Mouse (Mus musculus): ENCODE data around the gene Tubgcp6. TPM values are rescaled to one million over a fixed set of nuclear protein-coding genes. Genes with fewer than 3 reads are reported as not detected.

The Tubgcp6 gene
- polyA plus RNA-seq (2016; fragmentation: Nextera tagmentation; extraction: Ambion mirVana): 15.4 and 17.1 TPM in 2 replicates

GRCm38 (mm10) chr15:89122649-89123366 is at the start of gene Tubgcp6:
Tubgcp6 (minus strand) TSS chr15:89123112.
- Histone ChIP-seq H3K9me3 (no peaks in the 10 kb centered on the region), H3K27me3 (ENCODE audit: insufficient read depth, poor library complexity, severe bottlenecking) (no peaks in the 10 kb centered on the region), H3K4me1 (peaks cover 40% of the 10 kb centered on the region), H3K4me3 (peak within 1 kb of the TSS; percentile 89), H3K27ac (peak within 1 kb of the TSS; percentile 92), H3K36me3 (peaks cover 37% of the 10 kb centered on the region)
- peak; percentile 97 for DNase-seq (ENCODE audit: low spot score)
- under 1% methylated on average over 47 of the region's 47 CpGs for WGBS

DNA sequence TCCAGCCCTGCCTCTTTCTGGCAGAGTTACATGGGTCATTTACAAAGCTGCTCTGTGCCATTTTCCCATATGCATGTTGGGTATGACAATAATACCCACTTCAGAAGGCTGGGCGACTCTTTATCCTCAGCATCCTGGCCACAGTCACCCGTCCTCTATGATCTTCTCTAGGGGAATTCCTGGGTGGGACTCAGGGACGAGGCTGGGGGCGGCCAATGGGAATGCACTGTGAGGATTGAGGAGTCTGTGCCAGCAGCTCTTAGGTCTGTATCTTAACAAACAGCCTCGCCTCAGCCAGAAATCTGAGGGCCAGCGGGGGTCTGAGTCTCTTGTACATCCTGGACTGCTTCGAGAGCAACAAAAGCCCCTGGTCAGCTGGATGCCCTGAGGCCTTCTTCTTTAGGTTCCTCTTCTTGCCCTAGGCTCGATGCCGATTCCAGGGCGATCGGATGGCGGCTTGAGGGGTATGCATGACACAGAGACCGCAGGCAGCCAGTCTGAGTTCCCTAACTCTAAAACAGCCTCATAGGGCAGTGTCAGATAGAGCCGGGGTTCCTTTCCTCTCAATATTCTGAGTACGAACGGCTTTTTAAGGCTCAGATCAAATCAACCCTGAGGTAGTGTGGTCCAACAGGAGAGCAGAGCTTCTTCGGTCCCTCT is 49.5 kb upstream of the Tubgcp6 start:
- no peak for DNase-seq (ENCODE audit: low spot score)
- Histone ChIP-seq H3K27me3 (ENCODE audit: insufficient read depth, poor library complexity, severe bottlenecking) (no peaks in the 10 kb centered on the region), H3K27ac (peak overlapping the region; percentile 90), H3K4me1 (peaks cover 95% of the 10 kb centered on the region), H3K4me3 (peak overlapping the region; percentile 80), H3K36me3 (peaks cover 18% of the 10 kb centered on the region), H3K9me3 (no peaks in the 10 kb centered on the region)
- WGBS: 49% methylated on average over 17 of the region's 17 CpGs

GRCm38 (mm10) chr15:89171526-89172051 is 48.7 kb upstream of the Tubgcp6 start:
- Histone ChIP-seq H3K9me3 (no peaks in the 10 kb centered on the region), H3K36me3 (peaks cover 26% of the 10 kb centered on the region), H3K4me3 (no peak overlapping the region), H3K27ac (peak overlapping the region; percentile 32; the same call in 1 of the 2 replicates), H3K4me1 (peaks cover 87% of the 10 kb centered on the region), H3K27me3 (ENCODE audit: insufficient read depth, poor library complexity, severe bottlenecking) (no peaks in the 10 kb centered on the region)
- no peak for DNase-seq (ENCODE audit: low spot score)
- 91% methylated on average over 5 of the region's 5 CpGs for WGBS

- Histone ChIP-seq H3K27me3 (ENCODE audit: insufficient read depth, poor library complexity, severe bottlenecking) (no peaks in the 10 kb centered on the region), H3K9me3 (no peaks in the 10 kb centered on the region), H3K36me3 (peaks cover 41% of the 10 kb centered on the region), H3K4me3 (peak overlapping the region; percentile 46; the same call in 1 of the 2 replicates), H3K27ac (peak overlapping the region; percentile 88), H3K4me1 (peaks cover 72% of the 10 kb centered on the region)
- WGBS: 38% methylated on average over 3 of the region's 3 CpGs
- no peak for DNase-seq (ENCODE audit: low spot score)
These were observed 47.2 kb upstream of the Tubgcp6 start for GRCm38 (mm10) chr15:89170102-89170501.

DNA sequence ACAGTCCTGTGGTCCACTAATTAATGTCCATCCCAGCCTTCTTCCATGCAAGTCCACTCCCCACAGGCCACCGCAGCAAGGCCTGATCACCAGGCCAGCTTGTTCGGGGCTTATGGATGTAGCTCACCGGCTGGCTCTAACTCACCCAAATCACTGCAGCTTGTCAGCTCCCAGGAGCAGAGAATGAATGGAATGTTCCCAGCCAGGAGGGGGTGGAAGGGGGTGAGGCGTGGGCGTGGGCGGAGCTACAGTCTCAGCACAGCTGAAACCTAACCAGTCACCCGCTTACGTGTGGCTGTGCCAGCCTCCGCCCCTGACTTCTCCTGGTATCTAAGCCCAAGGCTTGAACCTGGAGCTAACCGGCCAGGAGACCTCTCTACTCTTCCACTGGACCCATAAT is 46.5 kb upstream of the Tubgcp6 start:
- H3K27me3 ChIP-seq (ENCODE audit: insufficient read depth, poor library complexity, severe bottlenecking): no peaks in the 10 kb centered on the region
- H3K36me3 ChIP-seq: peaks cover 48% of the 10 kb centered on the region
- peak overlapping the region; percentile 46 for H3K4me3 ChIP-seq
- H3K4me1 ChIP-seq: peaks cover 66% of the 10 kb centered on the region
- peak overlapping the region; percentile 88 for H3K27ac ChIP-seq
- no peaks in the 10 kb centered on the region for H3K9me3 ChIP-seq
- 2% methylated on average over 10 of the region's 10 CpGs for WGBS
- DNase-seq (ENCODE audit: low spot score): peak; percentile 94

DNA sequence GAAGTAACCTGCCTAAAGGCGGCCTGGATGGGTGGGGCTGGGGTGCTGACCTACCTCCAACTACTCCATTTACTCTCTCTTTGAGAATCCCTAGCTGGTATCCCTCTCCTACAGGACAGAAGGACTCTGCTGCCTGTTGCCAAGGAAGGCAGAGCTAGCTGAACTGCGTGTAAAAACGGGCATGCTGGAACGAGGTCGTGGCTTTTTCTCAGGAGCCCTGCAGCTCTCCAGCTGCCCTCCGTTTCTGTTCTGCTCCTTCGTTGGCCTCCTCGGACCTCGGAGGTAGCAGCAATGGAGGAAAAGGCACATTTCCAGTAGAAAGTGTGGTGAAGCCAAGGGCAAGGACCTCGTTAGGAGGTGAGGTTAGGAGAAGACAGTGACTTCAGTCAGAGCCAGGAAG is 46.0 kb upstream of the Tubgcp6 start:
- Histone ChIP-seq H3K36me3 (peaks cover 53% of the 10 kb centered on the region), H3K9me3 (no peaks in the 10 kb centered on the region), H3K27ac (peak overlapping the region; percentile 88), H3K4me1 (peaks cover 61% of the 10 kb centered on the region), H3K27me3 (ENCODE audit: insufficient read depth, poor library complexity, severe bottlenecking) (no peaks in the 10 kb centered on the region), H3K4me3 (peak overlapping the region; percentile 46)
- no peak for DNase-seq (ENCODE audit: low spot score)
- WGBS: 41% methylated on average over 10 of the region's 10 CpGs

DNA sequence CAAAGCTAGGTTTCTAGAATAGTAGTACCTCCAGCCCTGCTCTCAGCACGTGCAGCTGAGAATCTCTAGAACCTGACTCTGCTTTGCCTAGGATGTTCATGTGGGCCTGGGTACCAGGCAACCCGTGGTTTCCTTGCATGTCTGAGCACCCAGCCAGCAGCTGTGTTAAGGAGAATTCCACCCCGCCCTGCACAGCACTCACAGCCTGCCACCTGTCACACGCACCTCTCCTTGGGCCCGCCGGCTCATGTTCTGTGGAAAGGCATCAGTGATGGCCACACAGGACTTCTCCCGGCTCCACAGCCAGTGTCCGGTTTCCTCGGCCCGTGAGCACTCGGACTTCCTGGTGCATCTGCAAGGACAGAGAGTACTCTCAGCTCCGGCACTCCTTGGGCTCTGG is 42.6 kb upstream of the Tubgcp6 start:
- Histone ChIP-seq H3K36me3 (peaks cover 87% of the 10 kb centered on the region), H3K4me3 (no peak overlapping the region), H3K27me3 (ENCODE audit: insufficient read depth, poor library complexity, severe bottlenecking) (no peaks in the 10 kb centered on the region), H3K9me3 (no peaks in the 10 kb centered on the region), H3K4me1 (peaks cover 28% of the 10 kb centered on the region), H3K27ac (no peak overlapping the region)
- DNase-seq (ENCODE audit: low spot score): no peak
- WGBS: 92% methylated on average over 12 of the region's 12 CpGs

- Histone ChIP-seq H3K4me1 (0 out of 2 replicates have a peak, but pooled peaks cover 3% of the 10 kb centered on the region), H3K9me3 (no peaks in the 10 kb centered on the region), H3K4me3 (no peak overlapping the region), H3K27ac (no peak overlapping the region), H3K36me3 (peaks cover 100% of the 10 kb centered on the region), H3K27me3 (ENCODE audit: insufficient read depth, poor library complexity, severe bottlenecking) (no peaks in the 10 kb centered on the region)
- 82% methylated on average over 9 of the region's 9 CpGs for WGBS
- DNase-seq (ENCODE audit: low spot score): no peak
These were observed 38.5 kb upstream of the Tubgcp6 start for GRCm38 (mm10) chr15:89161397-89161796.

DNA sequence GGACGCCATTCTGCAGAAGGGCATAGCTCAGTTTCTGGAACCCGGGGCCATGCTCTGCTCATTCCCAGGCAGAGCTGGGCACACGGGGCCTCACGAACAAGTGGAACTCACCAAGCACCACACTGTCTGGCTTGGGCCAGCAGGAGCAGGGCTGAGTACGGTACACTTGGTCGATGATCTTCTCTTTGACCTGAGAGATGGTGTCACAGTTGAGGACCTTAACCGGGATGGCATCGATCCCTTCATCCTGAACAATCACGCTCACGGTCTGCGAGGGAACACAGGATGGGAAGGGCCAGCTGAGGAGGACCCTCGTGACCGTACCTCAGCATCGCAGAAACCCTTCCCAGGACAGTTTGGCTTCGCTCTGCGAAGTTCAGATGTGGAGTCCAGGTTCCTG is 35.6 kb upstream of the Tubgcp6 start:
- no peaks in the 10 kb centered on the region for H3K9me3 ChIP-seq
- no peak for DNase-seq (ENCODE audit: low spot score)
- H3K27me3 ChIP-seq (ENCODE audit: insufficient read depth, poor library complexity, severe bottlenecking): no peaks in the 10 kb centered on the region
- H3K4me3 ChIP-seq: no peak overlapping the region
- H3K4me1 ChIP-seq: 0 out of 2 replicates have a peak, but pooled peaks cover 3% of the 10 kb centered on the region
- H3K27ac ChIP-seq: no peak overlapping the region
- 92% methylated on average over 16 of the region's 16 CpGs for WGBS
- H3K36me3 ChIP-seq: peaks cover 100% of the 10 kb centered on the region

DNA sequence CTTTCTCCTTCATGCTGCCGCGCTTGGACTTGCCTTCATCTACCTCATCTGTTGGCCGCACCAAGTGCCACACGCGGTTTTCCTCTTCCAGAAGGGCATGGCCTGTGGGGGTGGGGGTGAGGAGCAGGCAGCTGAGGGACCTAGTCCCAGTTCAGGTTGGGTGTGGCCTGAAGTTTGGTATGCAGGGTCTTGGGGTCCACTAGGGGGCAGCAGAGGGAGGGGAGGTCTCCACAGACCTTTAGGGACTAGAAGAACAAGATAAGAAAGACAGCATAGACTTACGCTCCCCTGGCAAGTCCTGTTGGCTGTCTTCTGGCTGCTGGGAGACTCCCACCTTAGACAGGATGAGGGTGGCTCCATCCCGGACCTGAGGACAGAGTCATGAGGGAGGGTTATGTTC is 35.0 kb upstream of the Tubgcp6 start:
- H3K4me3 ChIP-seq: no peak overlapping the region
- WGBS: 54% methylated on average over 7 of the region's 7 CpGs

DNA sequence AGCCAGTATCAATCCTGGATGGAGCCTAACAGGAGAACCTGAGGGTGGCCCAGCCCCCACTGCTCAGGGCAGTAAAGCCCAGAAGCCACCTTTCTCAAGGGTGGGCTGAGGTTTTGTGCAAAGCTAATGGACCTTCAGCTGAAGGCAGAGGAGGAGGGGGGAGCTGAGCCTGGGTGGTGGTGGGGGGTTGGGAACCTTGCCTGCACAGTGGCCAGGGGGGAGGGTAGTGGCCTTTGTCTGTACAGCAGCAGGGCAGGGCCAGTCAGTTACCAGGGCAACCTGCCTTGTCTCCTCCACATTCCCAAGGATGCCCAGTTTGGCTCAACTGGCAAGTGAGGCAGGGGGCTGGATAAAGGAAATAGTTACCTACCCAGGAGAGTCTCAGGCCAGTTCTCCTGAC is 29.4 kb upstream of the Tubgcp6 start:
- Histone ChIP-seq H3K9me3 (no peaks in the 10 kb centered on the region), H3K27me3 (ENCODE audit: insufficient read depth, poor library complexity, severe bottlenecking) (peaks cover 32% of the 10 kb centered on the region), H3K27ac (no peak overlapping the region), H3K4me1 (peaks cover 26% of the 10 kb centered on the region), H3K4me3 (no peak overlapping the region), H3K36me3 (peaks cover 41% of the 10 kb centered on the region)
- DNase-seq (ENCODE audit: low spot score): no peak

More for the DNA sequence above, 35.0 kb upstream of the Tubgcp6 start:
- H3K27ac ChIP-seq: no peak overlapping the region
- H3K27me3 ChIP-seq (ENCODE audit: insufficient read depth, poor library complexity, severe bottlenecking): no peaks in the 10 kb centered on the region
- 0 out of 2 replicates have a peak, but pooled peaks cover 3% of the 10 kb centered on the region for H3K4me1 ChIP-seq
- peaks cover 97% of the 10 kb centered on the region for H3K36me3 ChIP-seq
- H3K9me3 ChIP-seq: no peaks in the 10 kb centered on the region
- DNase-seq (ENCODE audit: low spot score): peak; percentile 89

GRCm38 (mm10) chr15:89150041-89150390 is 27.1 kb upstream of the Tubgcp6 start:
- WGBS: 2% methylated on average over 13 of the region's 13 CpGs
- H3K27me3 ChIP-seq (ENCODE audit: insufficient read depth, poor library complexity, severe bottlenecking): peaks cover 55% of the 10 kb centered on the region
- H3K4me3 ChIP-seq: peak overlapping the region; percentile 84
- no peaks in the 10 kb centered on the region for H3K9me3 ChIP-seq
- peaks cover 18% of the 10 kb centered on the region for H3K36me3 ChIP-seq
- H3K4me1 ChIP-seq: peaks cover 40% of the 10 kb centered on the region
- DNase-seq (ENCODE audit: low spot score): no peak
- no peak overlapping the region for H3K27ac ChIP-seq

All from heart, embryonic 10.5 days (tissue).